Mouse (Mus musculus): ENCODE data around the gene Ecsit. TPM values are rescaled to one million over a fixed set of nuclear protein-coding genes. Genes with fewer than 3 reads are reported as not detected.
A peak's percentile ranks its signal among the peaks of the same experiment; 100 is the strongest.

Gene Ecsit
- polyA plus RNA-seq, 1 experiment, result 62.5 TPM

DNA sequence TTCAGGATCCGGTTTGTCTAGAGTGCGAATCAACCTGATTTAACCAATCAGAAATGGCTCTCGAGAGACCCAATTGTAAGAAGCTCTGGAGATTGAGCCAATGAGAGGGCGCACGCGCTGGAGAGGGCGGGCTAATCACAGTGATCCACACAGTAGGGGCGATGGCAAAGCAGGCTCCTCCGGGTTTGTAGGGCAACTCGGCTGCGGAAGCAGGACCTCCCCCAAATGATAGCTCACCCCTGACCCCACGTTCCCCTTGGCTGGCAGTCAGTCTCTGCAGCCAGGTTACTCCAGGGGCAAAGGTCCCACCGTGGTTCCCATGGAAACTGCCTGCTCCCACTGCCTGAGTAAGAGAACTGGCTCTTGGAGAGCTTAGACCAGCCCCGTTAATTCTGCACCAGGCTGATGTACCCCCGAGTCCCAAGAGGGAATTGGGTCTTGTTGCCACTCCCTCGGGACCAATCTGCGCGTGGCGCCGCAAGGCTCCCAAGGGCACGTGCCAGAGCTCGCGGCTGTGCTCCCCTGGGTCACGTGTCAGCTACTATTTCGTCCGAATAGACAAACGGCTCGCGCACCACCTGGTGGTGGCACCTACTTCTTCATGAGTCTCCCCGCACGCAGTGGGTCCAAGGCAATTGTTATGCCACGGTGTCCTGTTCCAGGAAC is 30.7 kb downstream of the Ecsit start:
- DNase-seq (ENCODE audit: extremely low spot score in 1 of 2, low spot score in 1 of 2), result peak; percentile 79 to 85

DNA sequence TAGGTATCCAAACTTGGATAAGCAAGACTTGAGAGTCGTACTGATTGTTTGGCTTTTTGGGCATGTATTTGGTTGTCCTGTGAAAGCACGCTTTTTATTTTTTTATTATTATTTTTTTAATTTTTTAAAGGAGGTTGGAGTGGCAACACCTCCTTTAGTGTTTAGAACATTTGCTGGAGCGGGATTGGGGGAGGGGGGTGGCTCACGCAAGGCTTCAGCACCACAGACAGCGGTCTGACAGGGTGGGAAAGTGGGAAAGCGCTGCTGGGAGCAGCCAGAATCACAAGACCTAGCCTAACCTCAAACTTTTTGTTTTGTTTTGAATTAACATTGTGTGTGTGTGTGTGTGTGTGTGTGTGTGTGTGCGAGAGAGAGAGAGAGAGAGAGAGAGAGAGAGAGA is 31.6 kb downstream of the Ecsit start:
- DNase-seq (ENCODE audit: extremely low spot score in 1 of 2, low spot score in 1 of 2), result no peak

DNA sequence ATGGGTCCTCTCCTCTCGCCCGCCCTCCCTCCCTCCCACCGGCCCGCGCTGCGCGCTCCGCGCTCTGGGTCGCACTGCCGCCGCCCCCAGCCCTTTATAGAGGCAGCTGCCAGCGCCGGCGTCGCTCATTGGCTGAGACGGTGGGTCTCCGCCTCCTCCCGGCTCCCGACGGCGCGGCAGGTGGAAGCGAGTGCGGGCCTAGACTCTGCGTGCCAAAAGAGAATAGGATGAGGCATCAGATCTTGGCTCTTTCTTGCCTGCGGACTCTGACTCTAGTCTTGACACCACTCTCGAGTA is 33.3 kb downstream of the Ecsit start, which contains the start of gene Elavl3:
Elavl3 (minus strand) TSS at position 66 of the 297 bp plus-strand sequence.
- peak in 1 of 2 experiments; percentile 88 for DNase-seq (ENCODE audit: extremely low spot score in 1 of 2, low spot score in 1 of 2)

DNA sequence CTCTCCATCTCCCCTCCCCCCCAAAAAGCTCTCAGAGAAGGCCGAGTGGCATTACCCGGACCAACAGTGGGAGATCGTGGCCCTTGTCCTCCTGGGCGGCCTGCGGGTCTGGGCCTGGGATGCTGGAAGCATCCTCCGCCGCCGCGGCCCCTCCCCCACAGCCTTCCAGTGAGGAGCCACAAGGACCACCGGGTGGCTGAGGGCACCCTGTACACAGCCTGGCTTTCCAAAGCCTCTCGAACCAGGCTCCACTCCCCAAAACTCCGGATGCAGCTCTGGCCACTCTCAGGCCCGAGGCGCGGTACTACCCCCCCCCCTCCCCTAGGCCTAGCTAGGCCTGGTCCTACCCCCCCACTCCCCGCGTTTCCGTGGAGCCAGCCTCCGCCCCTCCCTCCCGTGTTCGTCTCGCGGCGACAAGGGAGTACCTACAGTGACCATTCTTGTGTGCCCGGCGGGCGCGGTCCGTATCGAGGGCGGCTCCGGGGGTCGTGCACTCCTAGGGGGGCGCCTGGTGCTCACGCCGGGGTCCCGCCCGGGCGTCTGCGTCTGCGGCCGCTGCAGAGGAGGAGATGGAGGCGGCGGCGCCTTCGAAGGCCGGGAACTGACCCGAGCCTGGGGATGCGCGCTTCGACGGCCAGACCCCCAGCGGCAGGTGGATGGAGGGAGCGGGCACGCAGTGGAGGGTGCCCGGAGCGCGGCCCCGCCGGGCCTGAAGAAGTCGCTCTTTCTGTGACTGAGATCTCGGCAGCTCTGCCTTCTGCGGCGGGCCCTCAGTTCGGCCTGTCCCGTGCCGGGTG is 33.9 kb downstream of the Ecsit start:
- no peak for DNase-seq (ENCODE audit: extremely low spot score in 1 of 2, low spot score in 1 of 2)

DNA sequence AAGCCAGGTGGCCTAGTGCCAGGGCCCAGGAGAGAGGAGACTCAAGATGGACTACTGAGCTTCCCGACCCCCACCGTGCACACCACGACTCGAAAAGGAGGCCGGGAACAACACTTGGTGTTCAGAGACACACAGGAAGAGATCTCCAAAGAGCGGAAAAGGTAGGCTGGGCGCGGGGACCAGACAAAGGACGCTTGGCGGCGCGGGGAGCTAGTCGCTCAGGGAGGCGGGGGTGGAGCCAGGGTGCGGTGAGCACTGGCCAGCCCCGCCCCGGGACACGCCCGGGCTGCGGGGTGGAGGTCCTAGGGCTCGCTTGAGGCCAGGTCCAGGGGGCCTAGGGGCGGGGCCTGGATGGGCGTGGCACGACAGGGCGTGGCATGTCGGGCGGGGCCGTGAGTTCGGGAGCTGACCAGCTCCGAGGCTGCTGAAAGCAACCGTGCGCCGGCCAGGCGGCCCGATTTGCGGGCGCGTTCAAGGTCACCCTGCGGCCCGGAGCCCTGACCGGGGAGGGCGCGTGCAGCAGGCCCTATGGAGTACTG is 34.8 kb downstream of the Ecsit start:
- DNase-seq (ENCODE audit: extremely low spot score in 1 of 2, low spot score in 1 of 2), result peak in 1 of 2 experiments; percentile 71

DNA sequence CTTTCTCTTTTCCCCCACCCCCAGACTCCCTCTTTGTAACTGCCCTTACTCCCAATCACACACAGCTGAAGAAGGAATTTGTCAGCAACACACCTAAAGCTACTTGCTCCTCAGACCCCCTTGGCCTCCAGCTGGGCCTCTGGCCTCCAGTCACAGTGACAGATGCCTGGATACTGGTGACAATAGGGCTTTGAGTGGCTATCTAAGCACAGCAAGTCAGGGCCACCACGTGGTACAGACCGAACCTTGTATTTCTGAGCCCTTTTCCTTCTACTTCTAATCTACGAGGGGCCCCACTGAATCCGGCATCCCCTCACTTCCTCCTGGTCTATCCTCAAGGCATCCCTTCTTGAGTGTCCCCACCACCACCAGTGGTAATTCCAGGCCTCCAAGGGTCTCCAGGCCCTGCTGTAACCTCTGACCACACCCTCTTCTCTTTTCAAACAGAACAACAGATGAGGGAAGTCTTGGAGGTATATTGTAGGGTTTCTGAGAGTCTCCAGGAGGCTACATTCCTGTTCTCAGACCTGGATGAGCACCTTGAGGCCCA is 35.4 kb downstream of the Ecsit start:
- no peak for DNase-seq (ENCODE audit: extremely low spot score in 1 of 2, low spot score in 1 of 2)

DNA sequence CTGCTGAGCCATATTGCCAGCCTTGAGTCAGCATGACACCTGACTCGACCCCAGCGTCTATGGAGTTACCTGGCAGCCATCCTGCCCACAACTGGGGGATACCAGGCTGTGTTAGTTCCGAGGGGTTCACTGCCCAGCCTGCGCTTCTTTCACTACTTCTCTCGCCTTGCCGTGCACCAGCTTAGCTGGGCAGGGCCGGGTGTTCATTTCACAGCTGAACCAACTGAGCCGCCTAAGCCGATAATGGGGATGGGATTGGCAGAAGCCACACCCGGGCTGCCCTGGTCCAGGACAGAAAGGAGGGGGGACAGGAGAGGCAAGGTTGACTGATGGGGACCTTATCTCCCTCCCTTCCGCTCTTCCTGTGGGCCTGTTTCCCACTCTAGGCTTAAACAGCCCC is 35.9 kb downstream of the Ecsit start:
- no peak for DNase-seq (ENCODE audit: extremely low spot score in 1 of 2, low spot score in 1 of 2)

DNA sequence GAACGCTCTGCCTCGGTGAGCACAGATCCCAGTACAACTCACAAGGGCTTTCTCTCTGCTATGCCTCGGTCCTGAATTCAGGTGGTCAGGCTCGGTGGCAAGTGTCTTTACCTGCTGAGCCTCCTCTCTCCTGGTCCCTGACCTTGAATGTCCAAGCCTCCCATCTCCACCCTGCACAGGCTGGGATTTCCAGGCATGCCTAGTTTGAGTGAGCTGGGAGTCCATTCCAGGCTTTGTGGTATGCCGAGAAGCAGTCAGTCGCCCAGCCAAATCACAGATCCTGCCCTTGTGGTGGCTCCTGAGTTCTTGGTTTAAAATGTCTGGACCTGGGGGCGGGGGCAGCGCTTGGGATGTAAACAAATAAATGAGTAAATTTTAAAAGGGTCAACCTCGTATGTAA is 37.9 kb downstream of the Ecsit start:
- DNase-seq (ENCODE audit: extremely low spot score in 1 of 2, low spot score in 1 of 2), result no peak

DNA sequence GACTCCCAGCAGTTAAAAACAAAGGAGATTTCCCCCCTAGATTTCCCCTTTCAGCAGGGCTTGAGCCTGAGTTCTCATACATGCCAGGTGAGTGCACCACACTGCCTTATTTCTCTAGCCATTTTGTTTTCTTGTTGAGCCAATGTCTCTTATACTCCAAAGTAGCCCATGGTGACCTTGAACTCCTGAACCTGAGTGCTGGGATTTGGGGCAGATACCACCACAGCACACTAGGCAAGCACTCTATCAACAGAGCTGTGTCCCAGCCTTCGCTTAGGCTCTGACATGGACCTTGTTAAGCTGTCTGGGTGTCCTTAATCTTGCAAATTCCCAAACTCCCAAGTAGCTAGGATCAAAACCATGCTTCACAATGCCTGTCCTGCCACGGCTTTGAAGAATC is 43.4 kb downstream of the Ecsit start:
- DNase-seq (ENCODE audit: extremely low spot score in 1 of 2, low spot score in 1 of 2), result no peak

DNA sequence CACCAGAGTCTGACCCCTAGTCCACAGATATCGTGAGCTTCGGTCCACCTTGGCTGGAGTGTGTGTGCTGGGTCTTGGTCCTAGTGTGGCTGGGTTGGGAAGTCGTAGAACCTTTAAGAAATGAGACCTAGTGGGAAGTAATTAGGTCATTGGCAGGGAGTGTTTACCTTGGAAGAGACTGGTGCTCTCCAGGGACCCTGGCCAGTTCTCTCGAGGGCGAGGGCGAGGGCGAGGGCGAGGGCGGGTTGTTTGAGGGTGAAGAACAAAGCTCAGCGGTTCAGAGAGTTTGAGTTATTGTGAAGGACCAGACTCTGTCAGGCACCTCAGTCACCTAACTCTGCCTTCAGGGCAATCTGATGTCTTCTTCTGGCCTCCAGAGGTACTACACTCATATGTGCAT is 47.4 kb downstream of the Ecsit start:
- DNase-seq (ENCODE audit: extremely low spot score in 1 of 2, low spot score in 1 of 2), result no peak

DNA sequence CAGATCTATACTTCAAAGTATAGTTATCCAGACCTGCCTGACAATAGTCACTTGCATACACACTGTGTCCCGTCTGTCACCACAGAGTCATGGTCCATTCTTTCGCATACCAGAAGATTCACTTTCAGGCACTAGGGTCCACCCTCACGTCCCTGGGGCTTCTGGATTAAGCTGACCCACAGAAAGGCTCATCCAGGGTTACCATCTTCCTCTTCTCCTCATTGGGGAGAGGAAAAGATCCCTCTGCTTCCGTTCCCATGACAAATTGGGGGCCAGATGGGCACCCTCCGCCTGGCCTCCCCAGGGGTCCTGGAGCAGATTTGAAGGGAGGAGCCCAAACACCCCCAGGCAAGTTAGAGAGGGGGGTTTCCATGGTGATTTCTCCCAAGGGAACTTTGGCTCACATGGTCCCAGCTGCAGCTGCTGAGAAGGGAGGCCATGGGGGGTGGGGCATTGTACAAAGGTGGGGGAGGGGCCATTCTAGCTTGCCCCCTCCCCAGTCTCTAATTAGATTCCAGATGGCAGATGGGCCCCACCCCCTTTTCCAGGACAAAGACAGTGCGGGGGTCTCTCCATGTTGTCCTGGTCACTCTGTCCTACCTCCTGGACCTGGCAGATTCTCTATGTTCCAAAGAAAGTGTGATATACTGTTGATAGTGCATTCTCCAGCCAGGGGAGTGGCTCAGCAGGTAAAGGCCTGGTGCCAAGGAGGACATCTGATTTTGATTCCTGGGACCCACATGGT is 49.8 kb downstream of the Ecsit start:
- DNase-seq (ENCODE audit: extremely low spot score in 1 of 2, low spot score in 1 of 2), result no peak

DNA sequence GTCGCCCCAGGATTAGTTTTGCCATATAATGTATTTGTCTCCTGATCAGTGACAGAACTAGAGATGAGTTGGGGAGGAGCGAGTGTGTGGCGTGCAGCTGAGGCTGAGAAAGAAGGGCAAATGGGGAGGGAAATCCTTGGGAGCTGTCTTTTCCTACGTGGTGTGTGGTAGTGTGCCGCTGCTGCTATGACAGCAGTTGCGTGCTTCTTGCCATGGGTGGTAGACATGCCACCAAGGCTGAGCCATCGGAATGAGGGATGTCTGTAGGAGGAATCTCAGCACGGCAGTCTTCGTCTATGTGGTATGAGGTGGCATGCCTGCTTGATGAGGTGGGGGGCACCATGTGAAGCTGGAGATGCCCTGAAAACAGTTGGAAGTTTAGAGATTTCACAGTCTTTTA is 54.9 kb downstream of the Ecsit start:
- DNase-seq (ENCODE audit: extremely low spot score in 1 of 2, low spot score in 1 of 2), result no peak

DNA sequence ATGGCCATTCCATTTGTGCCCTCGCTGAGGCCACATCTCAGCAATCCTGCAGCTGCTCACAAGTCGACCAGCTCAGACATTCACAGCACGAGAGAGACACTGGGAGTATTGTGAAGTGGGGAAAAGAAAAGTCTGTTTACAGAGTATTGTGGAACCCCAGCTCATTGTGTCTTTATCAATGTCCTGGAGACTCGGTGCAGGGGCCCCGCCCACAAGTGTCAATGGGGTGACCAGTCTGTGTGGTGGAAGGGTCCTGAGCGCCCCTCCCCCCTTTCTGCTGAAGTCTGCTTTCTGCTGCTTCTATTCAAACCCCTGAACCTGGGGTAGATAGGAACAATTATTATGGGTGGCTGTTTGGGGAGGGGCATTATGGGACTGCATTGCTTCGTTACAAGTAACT is 56.8 kb downstream of the Ecsit start:
- no peak for DNase-seq (ENCODE audit: extremely low spot score in 1 of 2, low spot score in 1 of 2)

DNA sequence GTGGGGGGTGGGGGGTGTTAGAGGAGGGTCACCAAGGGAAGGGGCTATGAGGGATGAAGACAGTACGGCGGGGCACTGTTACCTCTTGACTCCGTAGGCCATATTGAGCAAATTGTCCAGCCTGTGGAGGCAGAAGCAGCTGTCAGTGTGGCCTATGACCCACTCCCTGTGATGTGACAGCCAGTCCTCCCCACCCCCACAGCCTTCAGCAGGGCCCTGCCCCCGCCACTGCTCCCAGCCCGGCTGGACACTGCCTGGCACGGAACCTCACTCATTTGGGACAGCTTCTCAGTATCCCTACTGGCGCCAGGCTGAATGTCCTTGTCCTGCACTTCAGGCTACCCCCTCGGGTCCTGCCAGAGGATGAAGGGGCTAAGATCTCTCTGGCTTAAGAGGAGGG is 60.6 kb downstream of the Ecsit start:
- DNase-seq (ENCODE audit: extremely low spot score in 1 of 2, low spot score in 1 of 2), result no peak

Other genes with a start within 250 kb of the Ecsit start
- not detected in 2 replicates for gene Angptl8, start 249.9 kb downstream of the Ecsit start, polyA plus RNA-seq (2012; rRNA removed)
- 47.7 and 50.1 TPM in 2 replicates for gene Dock6, start 232.8 kb downstream of the Ecsit start, polyA plus RNA-seq (2012; rRNA removed)
- gene Rab3d, start 167.2 kb downstream of the Ecsit start, polyA plus RNA-seq (2012; rRNA removed), result 10.9 and 13.6 TPM in 2 replicates
- 18.3 and 26.9 TPM in 2 replicates for gene Ccdc159, start 158.0 kb downstream of the Ecsit start, polyA plus RNA-seq (2012; rRNA removed)
- gene Tmem205, start 157.9 kb downstream of the Ecsit start, polyA plus RNA-seq (2012; rRNA removed), result 53.8 and 53.9 TPM in 2 replicates
- 182 and 192 TPM in 2 replicates for gene Plppr2, start 148.4 kb downstream of the Ecsit start, polyA plus RNA-seq (2012; rRNA removed)
- gene Swsap1, start 129.7 kb downstream of the Ecsit start, polyA plus RNA-seq (2012; rRNA removed), result 9.0 and 10.1 TPM in 2 replicates
- gene Epor, start 121.9 kb downstream of the Ecsit start, polyA plus RNA-seq (2012; rRNA removed), result 8.8 and 10.3 TPM in 2 replicates
- gene Rgl3, start 96.0 kb downstream of the Ecsit start, polyA plus RNA-seq (2012; rRNA removed), result 5.0 and 6.7 TPM in 2 replicates
- gene Ccdc151, start 82.8 kb downstream of the Ecsit start, polyA plus RNA-seq (2012; rRNA removed), result 6.9 TPM in 2 replicates
- 106 and 112 TPM in 2 replicates for gene Prkcsh, start 82.6 kb downstream of the Ecsit start, polyA plus RNA-seq (2012; rRNA removed)
- 143 and 155 TPM in 2 replicates for gene Elavl3, start 33.4 kb downstream of the Ecsit start, polyA plus RNA-seq (2012; rRNA removed)
- gene Gm49318, start 14.2 kb downstream of the Ecsit start, polyA plus RNA-seq (2012; rRNA removed), result 0.54 TPM in 1 of 2 replicates, not detected in the other
- gene Zfp653, start 14.1 kb downstream of the Ecsit start, polyA plus RNA-seq (2012; rRNA removed), result 38.2 and 39.5 TPM in 2 replicates
- gene Cnn1, start 13.8 kb upstream of the Ecsit start, polyA plus RNA-seq (2012; rRNA removed), result 1.4 and 2.3 TPM in 2 replicates
- gene Elof1, start 31.7 kb upstream of the Ecsit start, polyA plus RNA-seq (2012; rRNA removed), result 107 and 121 TPM in 2 replicates
- gene Acp5, start 50.3 kb upstream of the Ecsit start, polyA plus RNA-seq (2012; rRNA removed), result 0.60 and 1.6 TPM in 2 replicates
- gene Pigyl, start 71.4 kb upstream of the Ecsit start, polyA plus RNA-seq (2012; rRNA removed), result 93.7 and 106 TPM in 2 replicates
- 0.04 TPM in 1 of 2 replicates, not detected in the other for gene Zfp872, start 102.7 kb upstream of the Ecsit start, polyA plus RNA-seq (2012; rRNA removed)
- gene Zfp809, start 140.3 kb upstream of the Ecsit start, polyA plus RNA-seq (2012; rRNA removed), result 16.8 and 17.4 TPM in 2 replicates
- 1.3 and 1.7 TPM in 2 replicates for gene Zfp599, start 174.5 kb upstream of the Ecsit start, polyA plus RNA-seq (2012; rRNA removed)
- 17.6 and 21.3 TPM in 2 replicates for gene Zfp810, start 222.2 kb upstream of the Ecsit start, polyA plus RNA-seq (2012; rRNA removed)

Data from frontal cortex, adult 2 months (tissue).